In genomic region chr7:34122987-34123720, GRCm38 (mm10) we compare ENCODE assay signal across 14 mouse cellular contexts. TPM values are rescaled to one million over a fixed set of nuclear protein-coding genes. Genes with fewer than 3 reads are reported as not detected.
DNase-seq lines count a peak whose midpoint lies in the region; ATAC-seq lines count a peak whose summit lies in the region.
"Had no signal": no experiment of that assay in that cellular context is flagged by ENCODE, and none has a peak within 500 bp of the region (broad histone marks: within the 10 kb centered on the region; RNA-seq: fewer than 3 reads in every experiment).

No protein-coding gene starts in this region.

- 0 out of 2 replicates have a peak, but pooled peaks have one; percentile 41 for ATAC-seq in embryonic facial prominence, embryonic 11.5 days (replicated peaks; ENCODE audit: insufficient number of reproducible peaks, low FRiP score, low TSS enrichment, low read depth)
- ATAC-seq in midbrain, embryonic 16.5 days = peak; percentile 76
- ATAC-seq: inflammation-experienced regulatory T-cells, adult 6 months had no signal

- no peaks in the 10 kb centered on the region for H3K4me1 ChIP-seq in embryonic facial prominence, embryonic 11.5 days (ENCODE audit: control insufficient read depth, insufficient read depth, low read length)
- H3K4me1 ChIP-seq in embryonic facial prominence, embryonic 10.5 days = no peaks in the 10 kb centered on the region
- no peaks in the 10 kb centered on the region for H3K4me1 ChIP-seq in midbrain, embryonic 16.5 days (ENCODE audit: control insufficient read depth, insufficient read depth, low read length)

- H3K9me3 ChIP-seq in embryonic facial prominence, embryonic 11.5 days (replicated peaks; ENCODE audit: control insufficient read depth, low read length) = no peaks in the 10 kb centered on the region
- peaks cover 14% of the 10 kb centered on the region; the same call in 1 of the 2 replicates for H3K9me3 ChIP-seq in embryonic facial prominence, embryonic 10.5 days
- H3K9me3 ChIP-seq in midbrain, embryonic 16.5 days (replicated peaks; ENCODE audit: control insufficient read depth, low read length, poor library complexity, severe bottlenecking) = no peaks in the 10 kb centered on the region

- H3K36me3 ChIP-seq in embryonic facial prominence, embryonic 11.5 days (replicated peaks; ENCODE audit: control insufficient read depth, insufficient read depth, low read depth, low read length) = no peaks in the 10 kb centered on the region; the same call in 1 of the 2 replicates
- peaks cover 74% of the 10 kb centered on the region for H3K36me3 ChIP-seq in embryonic facial prominence, embryonic 10.5 days (replicated peaks)
- H3K36me3 ChIP-seq in midbrain, embryonic 16.5 days (ENCODE audit: control insufficient read depth, insufficient read depth, low read length) = no peaks in the 10 kb centered on the region; the same call in 1 of the 2 replicates

- peak; percentile 36 for DNase-seq in embryonic facial prominence, embryonic 11.5 days (ENCODE audit: low spot score)
- no peak for DNase-seq in embryonic facial prominence, embryonic 10.5 days (ENCODE audit: low spot score)
- DNase-seq in left cerebral cortex, postnatal 25 days (ENCODE audit: low spot score in 2 of 2) = peak; percentile 38 to 41
- no peak for DNase-seq in left cerebral cortex, adult 11 months (ENCODE audit: low spot score)
- DNase-seq in adipocyte (ENCODE audit: low spot score) = peak; percentile 23
- DNase-seq in adrenal gland, adult (ENCODE audit: inconsistent age in 2 of 2, low spot score in 1 of 2) = no peak
- no peak for DNase-seq in thymus, postnatal 36 days
- DNase-seq: adrenal gland, adult 2 months had no signal

- H3K27ac ChIP-seq in embryonic facial prominence, embryonic 11.5 days (replicated peaks; ENCODE audit: low read depth, low read length) = no peak overlapping the region
- H3K27ac ChIP-seq in embryonic facial prominence, embryonic 10.5 days (replicated peaks) = no peak overlapping the region
- H3K27ac ChIP-seq in midbrain, embryonic 16.5 days (ENCODE audit: low read length) = no peak overlapping the region
- H3K27ac ChIP-seq: macrophage had no signal

- WGBS in embryonic facial prominence, embryonic 11.5 days = 82% methylated on average over 6 of the region's 6 CpGs
- 86% methylated on average over 6 of the region's 6 CpGs for WGBS in embryonic facial prominence, embryonic 10.5 days
- 79% methylated on average over 6 of the region's 6 CpGs for WGBS in midbrain, embryonic 16.5 days

- H3K27me3 ChIP-seq in embryonic facial prominence, embryonic 11.5 days (ENCODE audit: control insufficient read depth, insufficient read depth, low read length) = no peaks in the 10 kb centered on the region
- no peaks in the 10 kb centered on the region for H3K27me3 ChIP-seq in embryonic facial prominence, embryonic 10.5 days (replicated peaks; ENCODE audit: low read depth, poor library complexity, severe bottlenecking)
- no peaks in the 10 kb centered on the region for H3K27me3 ChIP-seq in midbrain, embryonic 16.5 days (ENCODE audit: control insufficient read depth, insufficient read depth, low read depth, low read length)

- H3K4me2 ChIP-seq in embryonic facial prominence, embryonic 11.5 days (ENCODE audit: low read depth, low read length) = no peak overlapping the region
- H3K4me2 ChIP-seq in midbrain, embryonic 16.5 days (ENCODE audit: low read length) = no peak overlapping the region

- intact Hi-C loops in left cerebral cortex, postnatal 25 days (cut with DNase I) = no loop called here

- H3K4me3 ChIP-seq in embryonic facial prominence, embryonic 11.5 days (ENCODE audit: low read depth, low read length) = no peak overlapping the region
- no peak overlapping the region for H3K4me3 ChIP-seq in embryonic facial prominence, embryonic 10.5 days
- no peak overlapping the region for H3K4me3 ChIP-seq in midbrain, embryonic 16.5 days (ENCODE audit: low read depth, low read length)

- H3K9ac ChIP-seq in embryonic facial prominence, embryonic 11.5 days (replicated peaks; ENCODE audit: low read length) = no peak overlapping the region
- H3K9ac ChIP-seq in midbrain, embryonic 16.5 days (ENCODE audit: low read depth, low read length) = no peak overlapping the region

RNA-seq across cellular contexts. Expression of gene Wtip, which starts 9.9 kb away (rescaled TPM):
- polyA plus RNA-seq in embryonic facial prominence, embryonic 11.5 days (2014; fragmentation: Nextera tagmentation; extraction: Ambion mirVana) = 4.3 and 6.7 TPM in 2 replicates
- 6.2 and 7.2 TPM in 2 replicates for polyA plus RNA-seq in embryonic facial prominence, embryonic 10.5 days (2016; fragmentation: Nextera tagmentation; extraction: Ambion mirVana)
- total RNA-seq in left cerebral cortex, postnatal 25 days (2021) = 10 to 100 TPM; 10.6 to 11.3 TPM
- polyA plus RNA-seq in midbrain, embryonic 16.5 days (2015; fragmentation: Nextera tagmentation; extraction: Ambion mirVana) = 2.4 and 3.8 TPM in 2 replicates
- polyA plus RNA-seq: inflammation-experienced regulatory T-cells, adult 6 months had no signal

RNA-seq across cellular contexts. Expression of gene Scgb1b30, which starts 27.9 kb away (rescaled TPM):
- polyA plus RNA-seq in embryonic facial prominence, embryonic 11.5 days (2014; fragmentation: Nextera tagmentation; extraction: Ambion mirVana) = not detected in 2 replicates
- polyA plus RNA-seq in embryonic facial prominence, embryonic 10.5 days (2016; fragmentation: Nextera tagmentation; extraction: Ambion mirVana) = not detected in 2 replicates
- total RNA-seq in left cerebral cortex, postnatal 25 days (2021) = not detected
- not detected in 2 replicates for polyA plus RNA-seq in midbrain, embryonic 16.5 days (2015; fragmentation: Nextera tagmentation; extraction: Ambion mirVana)
- total RNA-seq: adrenal gland, adult 2 months; gastrocnemius, postnatal 4 days; left cerebral cortex, adult 8-10 months had no signal
- polyA plus RNA-seq: adrenal gland, adult 2 months; inflammation-experienced regulatory T-cells, adult 6 months; macrophage; testis, adult 2 months had no signal

RNA-seq across cellular contexts. Expression of gene Uba2, which starts 46.2 kb away (rescaled TPM):
- 285 and 288 TPM in 2 replicates for polyA plus RNA-seq in embryonic facial prominence, embryonic 11.5 days (2014; fragmentation: Nextera tagmentation; extraction: Ambion mirVana)
- 289 and 295 TPM in 2 replicates for polyA plus RNA-seq in embryonic facial prominence, embryonic 10.5 days (2016; fragmentation: Nextera tagmentation; extraction: Ambion mirVana)
- total RNA-seq in left cerebral cortex, postnatal 25 days (2021) = 10 to 100 TPM; 87.2 to 91.5 TPM
- polyA plus RNA-seq in midbrain, embryonic 16.5 days (2015; fragmentation: Nextera tagmentation; extraction: Ambion mirVana) = 163 and 172 TPM in 2 replicates

Comparison
In these comparisons a context has a peak if more than half of its experiments do, and no peak if none do; other contexts are left out.
1. DNase-seq: peak in embryonic facial prominence, embryonic 11.5 days (single experiment), left cerebral cortex, postnatal 25 days (2 of 2) and adipocyte (single experiment); none in embryonic facial prominence, embryonic 10.5 days (single experiment), left cerebral cortex, adult 11 months (single experiment), adrenal gland, adult (0 of 2) and thymus, postnatal 36 days (0 of 2).